Mouse (Mus musculus) megakaryocyte, embryonic 14.5 days (primary cell): ENCODE data around the gene Zfhx3.

ENCODE experiments used
- FLI1 ChIP-seq: IDR thresholded peaks from 2 replicates; pipeline ENCODE4 v1.6.1; 2012; ENCODE audit warnings: low read length, inconsistent platforms, mixed read lengths
- GATA1 ChIP-seq: IDR thresholded peaks from 3 replicates; pipeline ENCODE4 v1.6.1; 2012; ENCODE audit warnings: mixed read lengths, low read length, inconsistent platforms, borderline replicate concordance

GRCm38 (mm10) chr8:108910843-108911242 lies 968.4 kb downstream of the Zfhx3 start:
- no peak for TF ChIP-seq GATA1
- no peak for TF ChIP-seq FLI1
